Comparison of ENCODE assay signal across 29 mouse cellular contexts in genomic region chr5:102904066-102904465, GRCm38 (mm10).
A peak's percentile ranks its signal among the peaks of the same experiment; 100 is the strongest.
DNase-seq lines count a peak whose midpoint lies in the region; ATAC-seq lines count a peak whose summit lies in the region.
"Had no signal": no experiment of that assay in that cellular context is flagged by ENCODE, and none has a peak within 500 bp of the region (broad histone marks: within the 10 kb centered on the region; RNA-seq: fewer than 3 reads in every experiment).

No protein-coding gene starts in this region.

- no peak overlapping the region for H3K9ac ChIP-seq in kidney, embryonic 15.5 days
- no peak overlapping the region for H3K9ac ChIP-seq in midbrain, embryonic 11.5 days (ENCODE audit: low read length)
- H3K9ac ChIP-seq in midbrain, embryonic 16.5 days (ENCODE audit: low read depth, low read length), result no peak overlapping the region
- H3K9ac ChIP-seq: embryonic facial prominence, embryonic 15.5 days; forebrain, embryonic 12.5 days; forebrain, postnatal 0 days; limb, embryonic 15.5 days; liver, embryonic 14.5 days; neural tube, embryonic 15.5 days had no signal

- no peak; the same call in 1 of the 2 replicates for ATAC-seq in kidney, embryonic 15.5 days (replicated peaks; ENCODE audit: low FRiP score)
- no peak for ATAC-seq in midbrain, embryonic 11.5 days (ENCODE audit: low FRiP score)
- ATAC-seq in midbrain, embryonic 16.5 days, result no peak
- ATAC-seq: CD4-positive, CD25-positive, alpha-beta regulatory T cell, adult 4 months; forebrain, postnatal 0 days; intestine, embryonic 16.5 days had no signal

- H3K36me3 ChIP-seq in kidney, embryonic 15.5 days, result peaks cover under 1% of the 10 kb centered on the region; the same call in 1 of the 2 replicates
- H3K36me3 ChIP-seq in midbrain, embryonic 11.5 days (ENCODE audit: control insufficient read depth, insufficient read depth, low read length), result no peaks in the 10 kb centered on the region
- no peaks in the 10 kb centered on the region for H3K36me3 ChIP-seq in midbrain, embryonic 16.5 days (ENCODE audit: control insufficient read depth, insufficient read depth, low read length)
- H3K36me3 ChIP-seq: embryonic facial prominence, embryonic 10.5 days; embryonic facial prominence, embryonic 15.5 days; forebrain, embryonic 12.5 days; limb, embryonic 10.5 days; limb, embryonic 15.5 days; neural tube, embryonic 15.5 days had no signal

- no peak overlapping the region for H3K4me2 ChIP-seq in kidney, embryonic 15.5 days
- no peak overlapping the region for H3K4me2 ChIP-seq in midbrain, embryonic 11.5 days
- H3K4me2 ChIP-seq in midbrain, embryonic 16.5 days (ENCODE audit: low read length), result no peak overlapping the region
- H3K4me2 ChIP-seq: embryonic facial prominence, embryonic 15.5 days; forebrain, embryonic 12.5 days; limb, embryonic 15.5 days; neural tube, embryonic 15.5 days had no signal

- 81% methylated on average over 12 of the region's 12 CpGs for WGBS in kidney, embryonic 15.5 days
- 89% methylated on average over 12 of the region's 12 CpGs for WGBS in midbrain, embryonic 11.5 days
- WGBS in midbrain, embryonic 16.5 days, result 87% methylated on average over 12 of the region's 12 CpGs

- H3K4me3 ChIP-seq in kidney, embryonic 15.5 days (replicated peaks), result no peak overlapping the region
- H3K4me3 ChIP-seq in midbrain, embryonic 11.5 days (ENCODE audit: low read depth, low read length), result no peak overlapping the region
- no peak overlapping the region for H3K4me3 ChIP-seq in midbrain, embryonic 16.5 days (ENCODE audit: low read depth, low read length)
- H3K4me3 ChIP-seq: embryonic facial prominence, embryonic 10.5 days; embryonic facial prominence, embryonic 15.5 days; forebrain, embryonic 12.5 days; limb, embryonic 10.5 days; limb, embryonic 15.5 days; neural tube, embryonic 15.5 days had no signal

- no peaks in the 10 kb centered on the region for H3K27me3 ChIP-seq in kidney, embryonic 15.5 days
- no peaks in the 10 kb centered on the region for H3K27me3 ChIP-seq in midbrain, embryonic 11.5 days (ENCODE audit: control insufficient read depth, insufficient read depth, low read length)
- H3K27me3 ChIP-seq in midbrain, embryonic 16.5 days (ENCODE audit: control insufficient read depth, insufficient read depth, low read depth, low read length), result no peaks in the 10 kb centered on the region
- H3K27me3 ChIP-seq: embryonic facial prominence, embryonic 15.5 days; forebrain, embryonic 12.5 days; limb, embryonic 15.5 days; neural tube, embryonic 15.5 days had no signal

- peaks cover 7% of the 10 kb centered on the region; the same call in 1 of the 2 replicates for H3K4me1 ChIP-seq in kidney, embryonic 15.5 days
- no peaks in the 10 kb centered on the region for H3K4me1 ChIP-seq in midbrain, embryonic 11.5 days (ENCODE audit: control insufficient read depth, insufficient read depth, low read length)
- H3K4me1 ChIP-seq in midbrain, embryonic 16.5 days (ENCODE audit: control insufficient read depth, insufficient read depth, low read length), result no peaks in the 10 kb centered on the region
- H3K4me1 ChIP-seq: embryonic facial prominence, embryonic 10.5 days; embryonic facial prominence, embryonic 15.5 days; limb, embryonic 10.5 days; limb, embryonic 15.5 days; neural tube, embryonic 15.5 days had no signal

- peak; percentile 81 for DNase-seq in heart, adult 11 months
- no peak for DNase-seq in heart, postnatal 4 days
- DNase-seq in kidney, adult 11 months, result no peak
- DNase-seq in midbrain, embryonic 11.5 days (ENCODE audit: low spot score, missing footprints), result peak; percentile 74
- peak; percentile 22 for DNase-seq in kidney, postnatal 10 days
- DNase-seq: adrenal gland, postnatal 14 days; cerebellum, adult 11-12 months; forebrain, postnatal 0 days; gastrocnemius, postnatal 10 days; heart, postnatal 14 days; lung, adult 2 months; lung, postnatal 10 days; midbrain, embryonic 14.5 days; retina, postnatal 1 day; spleen, adult 18-20 months; thymus, adult 2 months; thymus, postnatal 36 days had no signal

- peak overlapping the region; percentile 54; the same call in 1 of the 2 replicates for H3K27ac ChIP-seq in kidney, embryonic 15.5 days
- H3K27ac ChIP-seq in midbrain, embryonic 11.5 days (ENCODE audit: low read depth, low read length), result no peak overlapping the region
- no peak overlapping the region for H3K27ac ChIP-seq in midbrain, embryonic 16.5 days (ENCODE audit: low read length)
- H3K27ac ChIP-seq: embryonic facial prominence, embryonic 10.5 days; embryonic facial prominence, embryonic 15.5 days; forebrain, embryonic 12.5 days; limb, embryonic 10.5 days; limb, embryonic 15.5 days; liver, embryonic 14.5 days; macrophage; neural tube, embryonic 15.5 days had no signal

- no peaks in the 10 kb centered on the region for H3K9me3 ChIP-seq in kidney, embryonic 15.5 days (replicated peaks)
- no peaks in the 10 kb centered on the region for H3K9me3 ChIP-seq in midbrain, embryonic 11.5 days (ENCODE audit: control insufficient read depth, low read length)
- no peaks in the 10 kb centered on the region for H3K9me3 ChIP-seq in midbrain, embryonic 16.5 days (replicated peaks; ENCODE audit: control insufficient read depth, low read length, poor library complexity, severe bottlenecking)
- H3K9me3 ChIP-seq: embryonic facial prominence, embryonic 10.5 days; embryonic facial prominence, embryonic 15.5 days; forebrain, embryonic 12.5 days; limb, embryonic 10.5 days; limb, embryonic 15.5 days; neural tube, embryonic 15.5 days had no signal

Comparison
In these comparisons a context has a peak if more than half of its experiments do, and no peak if none do; other contexts are left out.
1. DNase-seq: peak in heart, adult 11 months (single experiment), midbrain, embryonic 11.5 days (single experiment) and kidney, postnatal 10 days (single experiment); none in heart, postnatal 4 days (single experiment) and kidney, adult 11 months (single experiment).